Mouse (Mus musculus) monocyte, adult 5-6 weeks (primary cell): Measurements from ENCODE around the gene Gm49318. TPM values are rescaled to one million over a fixed set of nuclear protein-coding genes. Genes with fewer than 3 reads are reported as not detected.

Experiments used
- ATAC-seq: fragments of 153-309, 156-312 bp; replicated peaks from 2 replicates; pipeline ENCODE4 v1.8.0; 2017; ENCODE audit warnings: mild to moderate bottlenecking; ENCODE audit not compliant: low TSS enrichment, insufficient number of reproducible peaks, severe bottlenecking, poor library complexity, low FRiP score
- total RNA-seq: library from RNA; stranded (forward); fragments of 200-1000, 200-491, 200-594 nt; gene quantifications from 3 replicates; pipeline ENCODE4 v1.2.3, GENCODE M21; 2017

Gm49318 gene
- total RNA-seq, 1 experiment from 2014 or later: not detected

DNA sequence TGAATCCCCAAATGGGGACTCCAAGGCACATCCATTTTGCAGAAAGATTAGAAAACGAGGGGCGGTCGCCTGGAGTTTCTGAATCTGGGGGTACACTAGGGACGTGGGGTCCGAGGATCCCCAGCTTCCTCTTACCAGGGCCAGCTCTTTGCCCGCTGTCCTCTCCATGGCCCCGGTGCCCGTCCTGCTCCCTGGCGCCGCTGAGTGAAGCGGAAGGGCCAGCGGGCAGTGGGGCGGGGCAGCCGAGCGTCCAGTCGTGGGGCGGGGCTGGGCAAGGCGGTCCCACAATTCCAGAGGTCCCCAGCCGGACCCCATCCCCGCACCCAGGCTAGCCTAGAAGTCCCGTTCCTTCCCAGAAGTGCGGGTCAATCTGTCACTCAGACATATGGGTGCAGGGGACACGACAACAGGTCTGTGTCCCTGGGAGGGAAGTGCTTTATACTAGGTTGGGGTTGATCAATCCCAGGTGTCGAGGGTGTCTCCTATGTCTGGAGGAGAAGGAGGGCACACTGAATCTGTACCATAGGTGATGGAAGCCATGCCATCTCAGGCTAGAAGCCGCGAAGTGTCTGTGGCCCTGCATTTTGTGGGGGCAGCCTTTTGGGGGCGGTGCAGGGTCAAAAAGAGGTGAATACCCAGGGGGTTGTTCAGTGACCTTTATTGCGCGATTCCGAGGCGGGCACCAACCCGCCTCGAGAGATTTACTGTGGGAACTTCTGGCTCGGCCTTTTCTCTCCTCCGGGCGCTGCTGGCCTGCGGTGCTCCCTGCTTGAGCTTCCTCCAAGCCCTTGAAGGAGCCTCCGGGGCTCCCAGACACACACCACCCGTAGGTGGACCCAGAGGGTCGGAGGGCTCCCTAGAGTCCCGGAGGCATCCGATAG is 81.6 kb downstream of the Gm49318 start, which contains the start of gene Rgl3:
TSS of gene Rgl3 (minus strand) at position 217 of the 881 bp plus-strand sequence.
- no peak for ATAC-seq

DNA sequence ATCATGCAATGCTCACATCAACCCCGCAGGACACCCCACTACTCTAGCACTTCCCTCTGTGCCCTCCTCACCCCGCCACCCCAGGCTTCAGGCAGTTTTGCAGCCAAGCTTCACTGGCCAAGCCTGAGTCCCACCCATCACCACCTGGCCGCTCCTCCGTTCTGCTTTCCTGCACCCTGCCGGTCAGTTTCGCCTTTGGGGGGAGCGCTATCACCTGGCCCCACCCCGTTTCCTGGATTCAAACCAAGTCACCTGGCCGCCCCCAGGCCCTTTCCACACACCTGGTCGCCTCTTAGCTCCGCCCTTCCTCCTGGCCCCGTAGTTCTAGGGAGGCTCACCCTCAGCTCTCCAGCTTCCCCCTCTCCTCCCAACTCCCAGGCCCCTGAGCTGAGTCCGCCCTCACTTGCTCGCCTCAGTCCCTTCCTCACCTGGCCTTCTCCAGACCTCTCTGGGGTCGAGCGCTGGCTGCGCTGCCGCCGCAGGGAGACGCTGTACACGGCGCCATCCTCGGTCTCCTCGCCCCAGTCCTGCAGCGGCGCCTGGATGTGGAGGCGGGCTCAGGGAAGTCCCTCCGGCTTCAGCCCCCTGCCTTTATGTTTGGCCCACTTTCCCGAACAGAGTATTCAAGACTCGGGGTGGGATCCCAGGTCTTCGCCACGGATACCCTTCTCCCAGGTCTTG is 82.5 kb downstream of the Gm49318 start:
- no peak for ATAC-seq

DNA sequence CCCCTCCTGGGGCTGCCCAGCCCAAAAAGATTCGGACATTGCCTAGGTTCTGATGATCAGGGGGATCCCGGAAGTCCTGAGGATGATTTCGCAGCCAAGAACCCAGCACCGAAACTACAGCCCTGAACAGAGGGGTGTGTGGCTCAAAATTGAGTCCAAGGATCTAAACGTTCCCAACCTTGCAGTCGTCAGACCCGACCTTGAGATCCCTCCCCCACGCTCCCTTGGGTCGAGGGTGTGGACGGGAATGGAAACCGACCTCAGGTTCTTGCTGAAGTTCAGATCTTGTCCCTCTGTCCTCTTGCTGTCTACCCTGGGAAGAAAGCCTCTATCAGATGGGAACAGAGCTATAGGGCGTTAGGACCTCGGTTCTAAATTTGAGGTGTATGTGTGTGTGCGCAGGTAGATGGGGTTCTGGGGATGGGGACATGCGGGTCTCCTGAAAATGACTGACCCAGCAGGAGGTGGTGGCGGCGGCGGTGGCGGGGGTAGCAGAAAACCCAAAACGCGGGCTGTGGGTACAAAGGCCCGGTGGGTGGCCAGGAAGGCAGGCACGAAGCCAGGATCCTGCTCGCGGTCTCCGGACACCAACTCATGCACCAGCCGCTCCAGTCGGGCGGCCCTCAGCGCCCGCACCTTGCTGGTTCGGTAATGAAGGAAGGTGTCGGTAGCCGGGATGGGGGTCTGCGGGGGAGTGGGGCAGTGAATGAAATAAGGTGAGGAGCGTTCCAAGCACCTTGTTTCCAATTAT is 83.3 kb downstream of the Gm49318 start:
- ATAC-seq: no peak

Other genes with a start within 250 kb of the Gm49318 start
- not detected in 3 replicates for gene Angptl8, start 235.7 kb downstream of the Gm49318 start, total RNA-seq
- 0.32 to 15.0 TPM (median 6.1 TPM) in 3 replicates for gene Dock6, start 218.6 kb downstream of the Gm49318 start, total RNA-seq
- 8.4 to 22.7 TPM (median 18.5 TPM) in 3 replicates for gene Rab3d, start 153.1 kb downstream of the Gm49318 start, total RNA-seq
- gene Ccdc159, start 143.8 kb downstream of the Gm49318 start, total RNA-seq: 0.21 TPM in 1 of 3 replicates, not detected in the others
- 1.1 to 5.0 TPM (median 4.0 TPM) in 3 replicates for gene Tmem205, start 143.7 kb downstream of the Gm49318 start, total RNA-seq
- 0.58 TPM in 1 of 3 replicates, not detected in the others for gene Plppr2, start 134.2 kb downstream of the Gm49318 start, total RNA-seq
- 2.2 to 5.5 TPM (median 2.5 TPM) in 3 replicates for gene Swsap1, start 115.5 kb downstream of the Gm49318 start, total RNA-seq
- gene Epor, start 107.8 kb downstream of the Gm49318 start, total RNA-seq: not detected in 3 replicates
- gene Rgl3, start 81.8 kb downstream of the Gm49318 start, total RNA-seq: 0.29 TPM in 1 of 3 replicates, not detected in the others
- gene Ccdc151, start 68.6 kb downstream of the Gm49318 start, total RNA-seq: 1.9 TPM in 1 of 3 replicates, not detected in the others
- gene Prkcsh, start 68.5 kb downstream of the Gm49318 start, total RNA-seq: 49.4 to 96.0 TPM (median 60.8 TPM) in 3 replicates
- not detected in 3 replicates for gene Elavl3, start 19.2 kb downstream of the Gm49318 start, total RNA-seq
- 8.5 to 13.4 TPM (median 13.1 TPM) in 3 replicates for gene Zfp653, start 117 bp upstream of the Gm49318 start, total RNA-seq
- 7.4 to 18.5 TPM (median 15.5 TPM) in 3 replicates for gene Ecsit, start 14.2 kb upstream of the Gm49318 start, total RNA-seq
- not detected in 3 replicates for gene Cnn1, start 28.0 kb upstream of the Gm49318 start, total RNA-seq
- gene Elof1, start 45.9 kb upstream of the Gm49318 start, total RNA-seq: 22.0 to 30.4 TPM (median 24.7 TPM) in 3 replicates
- gene Acp5, start 64.5 kb upstream of the Gm49318 start, total RNA-seq: 24.2 to 38.4 TPM (median 30.8 TPM) in 3 replicates
- gene Pigyl, start 85.6 kb upstream of the Gm49318 start, total RNA-seq: 11.5 to 20.1 TPM (median 15.5 TPM) in 3 replicates
- gene Zfp872, start 116.8 kb upstream of the Gm49318 start, total RNA-seq: not detected in 3 replicates
- 27.3 to 53.9 TPM (median 30.7 TPM) in 3 replicates for gene Zfp809, start 154.5 kb upstream of the Gm49318 start, total RNA-seq
- 0.29 to 2.5 TPM (median 2.2 TPM) in 3 replicates for gene Zfp599, start 188.6 kb upstream of the Gm49318 start, total RNA-seq
- 20.8 to 34.3 TPM (median 31.1 TPM) in 3 replicates for gene Zfp810, start 236.4 kb upstream of the Gm49318 start, total RNA-seq